Mouse (Mus musculus): ENCODE data around the gene Fndc11.

Gene Fndc11

GRCm38 (mm10) chr2:181266839-181267238 is 47.0 kb downstream of the Fndc11 start:
- no peak for DNase-seq (ENCODE audit: low spot score)

GRCm38 (mm10) chr2:181272092-181272491 is 52.3 kb downstream of the Fndc11 start:
- DNase-seq (ENCODE audit: low spot score): no peak

Data from c-Kit-positive CD71-positive TER-119-positive erythroid progenitor cells, embryonic 14.5 days (primary cell).